Mouse (Mus musculus): ENCODE data around the gene Dnm3. TPM values are rescaled to one million over a fixed set of nuclear protein-coding genes. Genes with fewer than 3 reads are reported as not detected.
A peak's percentile ranks its signal among the peaks of the same experiment; 100 is the strongest.

The Dnm3 gene
- total RNA-seq (2015; ENCODE audit: low replicate concordance) (not detected in 2 replicates), total RNA-seq (2017; ENCODE audit: low replicate concordance) (0.28 and 1.2 TPM in 2 replicates)

DNA sequence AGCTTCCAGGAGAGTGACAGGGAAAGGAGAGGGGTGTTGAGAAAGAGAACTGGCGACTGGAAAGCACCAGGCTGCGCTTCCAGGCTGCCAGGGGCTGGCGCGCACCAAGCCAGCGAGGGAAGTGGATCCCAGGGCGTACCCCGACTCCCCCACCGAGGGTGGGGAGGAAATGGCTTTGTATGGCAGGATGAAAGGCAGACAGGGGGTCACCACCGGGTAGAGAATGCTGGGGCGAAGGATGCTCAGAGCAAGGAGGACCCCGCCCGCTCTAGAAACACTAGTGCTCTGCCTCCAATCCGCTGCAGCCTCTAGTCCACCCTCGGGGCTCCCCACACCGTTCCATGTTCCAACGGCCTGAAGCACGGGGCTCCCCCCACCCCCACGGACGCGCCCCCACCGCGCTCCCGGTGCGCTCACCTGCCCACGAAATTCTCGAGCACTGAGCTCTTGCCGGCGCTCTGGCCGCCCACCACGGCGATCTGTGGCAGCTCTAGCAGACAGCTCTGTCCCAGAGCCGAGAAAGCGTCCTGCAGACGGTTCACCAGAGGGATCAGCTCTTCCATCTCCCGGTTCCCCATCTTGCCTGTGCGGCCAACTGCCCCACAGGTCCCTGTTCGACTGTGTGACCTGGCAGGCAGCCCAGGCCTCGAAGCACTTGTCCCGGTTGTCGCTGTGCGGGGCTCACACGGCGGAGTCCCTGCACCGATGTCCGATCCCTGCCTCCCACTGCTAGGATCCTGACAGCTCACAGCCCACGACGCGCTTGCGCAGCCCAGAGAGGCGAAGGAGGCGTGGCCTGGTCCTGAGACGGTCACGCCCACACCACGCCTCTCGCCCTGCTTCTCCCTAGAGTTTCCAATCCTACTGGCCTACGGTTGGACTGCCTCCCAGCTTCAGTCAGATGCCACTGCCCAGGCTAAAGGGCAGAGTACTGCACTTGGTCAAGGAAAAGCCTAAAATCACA lies at the start of gene Dnm3:
Dnm3 (minus strand) TSS at position 789 of the 964 bp plus-strand sequence.
- ATAC-seq (replicated peaks; ENCODE audit: low FRiP score, poor library complexity, severe bottlenecking) = peak; percentile 78

DNA sequence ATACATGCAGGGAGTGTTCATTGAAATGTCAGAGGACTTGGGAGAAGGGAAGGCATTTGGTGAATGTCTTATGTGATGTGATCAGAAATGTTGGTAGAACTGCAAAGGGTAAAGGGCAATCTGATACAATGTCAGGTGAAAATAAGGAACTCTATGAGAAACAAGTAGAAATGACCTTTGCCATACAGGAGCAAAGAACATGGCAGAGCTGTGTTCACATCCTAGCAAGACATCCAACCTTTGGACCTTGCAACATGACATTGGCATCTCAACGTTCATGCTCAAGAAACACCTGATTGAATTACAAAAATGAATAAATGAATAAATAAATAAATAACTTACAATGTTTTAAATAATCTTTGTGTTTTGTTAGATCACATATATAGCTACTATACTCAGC lies 37.3 kb upstream of the Dnm3 start:
- no peak for ATAC-seq (replicated peaks; ENCODE audit: low FRiP score, poor library complexity, severe bottlenecking)

GRCm38 (mm10) chr1:162510013-162510356 lies 32.2 kb upstream of the Dnm3 start:
- ATAC-seq (replicated peaks; ENCODE audit: low FRiP score, poor library complexity, severe bottlenecking) = no peak

DNA sequence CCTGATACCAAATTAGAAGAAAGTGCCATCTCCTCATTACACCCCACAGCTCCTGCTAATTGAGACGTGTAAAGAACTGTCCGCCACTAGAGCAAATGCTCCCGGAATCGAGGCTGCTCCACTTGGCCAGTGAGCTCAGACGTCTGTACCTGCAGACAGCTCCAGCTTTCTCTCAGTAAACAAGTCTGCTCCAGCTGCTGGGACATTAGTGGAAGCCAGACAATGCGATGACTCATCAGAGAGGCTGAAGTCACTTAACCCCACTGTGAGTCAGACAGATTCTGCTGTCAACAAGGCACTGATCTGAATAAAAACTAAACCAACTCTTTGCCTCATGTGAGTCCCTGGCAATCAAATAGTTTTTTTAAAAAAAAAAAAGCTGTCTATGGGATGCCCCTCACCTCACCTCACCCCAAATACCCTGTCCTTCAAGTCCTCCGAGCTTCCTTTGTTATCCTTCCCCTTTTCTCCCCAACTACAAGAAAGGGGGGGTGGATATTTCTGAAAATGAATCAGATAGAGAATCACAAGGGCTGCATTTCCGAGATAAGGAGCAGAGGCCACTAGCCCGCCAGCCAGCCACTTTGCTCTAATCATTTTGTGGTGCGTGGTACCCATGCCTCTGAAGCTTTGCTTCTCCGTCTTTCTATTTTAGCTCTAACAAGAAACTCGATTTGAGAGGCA lies 31.6 kb upstream of the Dnm3 start:
- 0 out of 2 replicates have a peak, but pooled peaks have one; percentile 20 for ATAC-seq (replicated peaks; ENCODE audit: low FRiP score, poor library complexity, severe bottlenecking)

DNA sequence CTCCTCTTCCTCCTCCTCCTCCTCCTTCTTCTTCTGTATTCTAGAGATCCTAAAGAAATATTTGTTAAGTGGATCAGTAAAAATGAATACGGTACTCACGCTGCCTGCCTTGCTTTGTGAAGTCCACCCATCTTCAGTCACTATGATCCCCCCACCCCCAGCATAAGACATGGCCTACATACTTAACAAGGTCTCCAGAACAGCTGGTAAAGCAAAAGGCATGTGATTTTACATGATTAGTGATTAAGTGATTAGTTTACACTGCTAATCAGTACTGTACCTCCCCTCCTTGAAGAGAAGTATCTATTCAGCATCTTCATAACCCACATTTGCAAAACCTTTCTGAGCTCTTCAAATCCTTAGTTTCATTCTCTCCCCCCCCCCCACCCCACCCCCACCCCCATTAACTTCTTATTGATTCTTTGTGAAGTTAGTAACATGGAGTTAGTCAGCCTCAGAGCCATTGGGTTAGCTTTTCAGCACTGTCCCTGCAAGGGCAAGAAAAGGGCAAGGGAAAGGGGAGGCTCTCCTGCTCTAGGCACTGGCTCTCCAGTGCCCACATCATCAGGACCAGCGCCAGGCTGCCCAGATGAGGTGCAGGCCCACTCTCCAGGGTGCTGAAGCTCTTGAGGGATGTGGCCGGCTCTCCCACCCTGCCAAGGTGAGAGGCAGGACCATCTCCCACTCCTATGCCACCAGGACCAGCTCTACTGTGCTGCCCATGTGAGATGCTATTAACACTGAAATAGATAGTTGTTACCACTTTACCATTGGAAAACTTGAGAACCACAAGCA lies 30.6 kb upstream of the Dnm3 start:
- no peak for ATAC-seq (replicated peaks; ENCODE audit: low FRiP score, poor library complexity, severe bottlenecking)

GRCm38 (mm10) chr1:162506516-162506915 lies 28.7 kb upstream of the Dnm3 start:
- no peak for ATAC-seq (replicated peaks; ENCODE audit: low FRiP score, poor library complexity, severe bottlenecking)

DNA sequence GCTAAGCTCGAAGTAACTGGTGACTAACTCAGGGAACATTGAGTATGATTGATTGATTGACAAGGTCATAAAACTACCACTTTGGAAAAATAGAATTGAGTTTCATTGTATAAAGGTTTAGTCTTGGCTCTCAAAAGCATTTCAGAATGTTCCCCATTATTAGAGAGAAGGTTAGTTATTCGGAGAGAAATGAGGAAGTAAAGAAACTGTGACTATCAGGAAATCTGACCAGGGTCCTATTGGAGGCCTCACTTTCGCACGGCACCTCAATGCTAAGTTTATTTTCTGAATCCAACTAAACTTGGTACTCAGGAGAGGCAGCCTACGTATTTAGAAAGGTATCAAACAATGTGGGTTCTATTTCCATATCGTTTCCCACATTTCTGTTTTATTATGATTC lies 27.8 kb upstream of the Dnm3 start:
- no peak for ATAC-seq (replicated peaks; ENCODE audit: low FRiP score, poor library complexity, severe bottlenecking)

DNA sequence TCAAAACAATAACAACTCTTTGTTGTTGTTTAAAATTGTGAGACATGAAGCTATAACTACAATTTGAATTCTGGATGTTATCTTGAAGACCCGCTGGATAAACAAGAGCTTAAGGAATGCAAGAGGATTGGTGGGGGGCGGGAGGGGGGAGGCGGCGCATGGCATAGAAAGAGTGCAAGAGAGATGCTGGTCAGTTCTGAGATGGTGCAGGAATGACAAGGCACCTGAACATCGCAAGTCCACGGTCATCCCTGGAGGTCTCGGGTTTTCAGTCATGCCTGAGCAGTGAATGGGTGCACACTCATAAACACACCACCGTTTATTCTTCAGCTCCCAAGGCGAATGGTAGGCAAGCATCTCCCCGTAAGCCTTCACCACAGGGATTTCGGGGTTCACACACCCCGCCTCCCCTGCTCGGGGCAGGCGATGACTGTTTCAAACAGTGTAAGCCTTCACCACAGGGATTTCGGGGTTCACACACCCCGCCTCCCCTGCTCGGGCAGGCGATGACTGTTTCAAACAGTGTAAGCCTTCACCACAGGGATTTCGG lies 1.2 kb downstream of the Dnm3 start:
- ATAC-seq (replicated peaks; ENCODE audit: low FRiP score, poor library complexity, severe bottlenecking) = no peak

GRCm38 (mm10) chr1:162472949-162473348 lies 4.9 kb downstream of the Dnm3 start:
- no peak for ATAC-seq (replicated peaks; ENCODE audit: low FRiP score, poor library complexity, severe bottlenecking)

DNA sequence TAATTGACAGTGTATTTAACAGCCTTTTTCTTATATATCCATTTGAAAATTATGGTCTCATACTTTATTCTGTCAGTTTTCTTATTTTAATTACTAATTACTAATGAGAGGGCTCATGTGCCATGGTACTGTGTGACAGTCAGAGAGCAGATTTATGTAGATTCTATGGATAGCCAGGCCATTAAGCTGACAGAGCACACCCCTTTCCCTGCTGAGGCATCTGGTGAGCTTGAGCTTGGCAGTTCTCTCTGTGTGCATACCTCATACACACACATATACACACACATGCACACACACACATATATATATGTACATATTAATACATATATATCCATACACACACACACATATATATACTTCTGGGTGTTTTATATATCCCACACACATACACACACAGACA lies 6.7 kb downstream of the Dnm3 start:
- no peak for ATAC-seq (replicated peaks; ENCODE audit: low FRiP score, poor library complexity, severe bottlenecking)

GRCm38 (mm10) chr1:162469752-162470280 lies 8.0 kb downstream of the Dnm3 start:
- no peak for ATAC-seq (replicated peaks; ENCODE audit: low FRiP score, poor library complexity, severe bottlenecking)

- no peak for ATAC-seq (replicated peaks; ENCODE audit: low FRiP score, poor library complexity, severe bottlenecking)
These were observed 14.2 kb downstream of the Dnm3 start for GRCm38 (mm10) chr1:162463676-162464075.

- ATAC-seq (replicated peaks; ENCODE audit: low FRiP score, poor library complexity, severe bottlenecking) = no peak
These were observed 19.1 kb downstream of the Dnm3 start for GRCm38 (mm10) chr1:162458711-162459110.

- ATAC-seq (replicated peaks; ENCODE audit: low FRiP score, poor library complexity, severe bottlenecking) = no peak
These were observed 21.0 kb downstream of the Dnm3 start for GRCm38 (mm10) chr1:162456861-162457260.

GRCm38 (mm10) chr1:162456406-162456805 lies 21.4 kb downstream of the Dnm3 start:
- no peak for ATAC-seq (replicated peaks; ENCODE audit: low FRiP score, poor library complexity, severe bottlenecking)

- ATAC-seq (replicated peaks; ENCODE audit: low FRiP score, poor library complexity, severe bottlenecking) = no peak
These were observed 24.3 kb downstream of the Dnm3 start for GRCm38 (mm10) chr1:162453578-162453977.

DNA sequence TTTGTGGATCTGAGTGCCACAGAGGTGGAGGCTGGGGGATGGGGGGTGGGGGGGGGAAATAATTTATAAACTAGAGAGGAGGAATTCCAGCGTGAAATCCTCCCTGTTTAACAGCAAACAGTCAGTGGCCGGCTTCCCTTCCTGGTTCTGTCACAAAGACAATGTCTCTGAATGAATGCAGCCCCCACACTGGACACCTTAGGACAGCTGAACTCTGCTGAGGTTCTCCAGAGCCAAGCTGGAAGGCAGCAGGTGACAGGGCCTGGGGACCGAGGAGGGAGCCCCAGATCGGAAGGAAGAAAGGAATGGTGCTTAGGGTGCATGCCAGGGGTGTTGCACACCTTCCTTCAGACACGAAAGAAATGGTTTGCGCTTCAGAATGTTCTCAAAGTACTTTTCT lies 24.8 kb downstream of the Dnm3 start:
- ATAC-seq (replicated peaks; ENCODE audit: low FRiP score, poor library complexity, severe bottlenecking) = no peak

DNA sequence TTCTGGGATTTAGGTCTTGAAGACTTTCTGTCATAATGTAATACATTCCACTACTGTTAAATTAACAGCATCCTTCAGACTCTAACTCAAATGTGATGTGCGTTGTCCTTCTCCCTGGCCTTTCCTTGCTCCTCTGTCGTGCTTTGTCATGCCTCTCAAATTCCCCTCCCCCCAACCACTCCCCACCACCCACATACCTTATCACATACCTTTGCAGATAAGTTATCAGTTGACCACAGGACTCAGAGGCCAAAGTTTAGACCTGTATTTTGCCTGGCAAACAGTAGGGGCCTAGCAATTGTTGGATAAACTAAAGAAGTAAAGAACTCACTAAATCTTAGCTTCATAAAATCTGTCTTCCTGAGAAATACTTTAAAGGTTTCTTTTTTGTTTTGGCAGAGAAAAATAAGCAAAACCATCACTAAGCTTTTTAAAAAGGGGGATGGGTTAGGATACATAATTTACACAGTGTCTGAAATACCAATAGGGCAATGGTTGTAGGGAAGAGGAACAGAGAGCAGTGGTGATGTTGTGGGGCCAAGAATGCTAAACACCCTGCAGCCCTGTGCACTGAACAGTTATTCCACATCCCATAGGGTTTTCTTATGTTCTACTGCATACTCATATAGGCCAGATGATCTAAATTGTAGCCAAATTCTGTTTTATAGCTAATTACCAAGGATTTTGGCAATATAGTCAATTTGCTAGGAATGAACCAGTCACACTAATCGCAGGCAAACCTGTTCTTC lies 28.5 kb downstream of the Dnm3 start:
- no peak for ATAC-seq (replicated peaks; ENCODE audit: low FRiP score, poor library complexity, severe bottlenecking)

GRCm38 (mm10) chr1:162444805-162445204 lies 33.0 kb downstream of the Dnm3 start:
- ATAC-seq (replicated peaks; ENCODE audit: low FRiP score, poor library complexity, severe bottlenecking) = no peak
